Mouse (Mus musculus): ENCODE data around the gene Hoxa6. TPM values are rescaled to one million over a fixed set of nuclear protein-coding genes. Genes with fewer than 3 reads are reported as not detected.

The Hoxa6 gene
- total and polyA plus RNA-seq, 3 experiments = 0.58 to 2.2 (median 2.1) TPM

GRCm38 (mm10) chr6:52230516-52231165 is 22.1 kb upstream of the Hoxa6 start, which contains the start of gene Hoxa9:
TSS of gene Hoxa9 (minus strand) at chr6:52231089.
- TF ChIP-seq CHD2 (IDR thresholded peaks at IDR 0.05; ENCODE audit: low read length) (no peak), USF1 (IDR thresholded peaks at IDR 0.05; ENCODE audit: low read depth, low read length) (no peak), UBTF (IDR thresholded peaks at IDR 0.05; ENCODE audit: low read depth, low read length) (no peak), HCFC1 (IDR thresholded peaks at IDR 0.05; ENCODE audit: low read depth, low read length) (no peak), IRF4 (IDR thresholded peaks at IDR 0.05; ENCODE audit: low read depth, low read length) (no peak), SIN3A (IDR thresholded peaks at IDR 0.05; ENCODE audit: low read length) (no peak), E2F4 (IDR thresholded peaks at IDR 0.05; ENCODE audit: insufficient replicate concordance, low read depth, low read length) (no peak), POLR2AphosphoS2 (IDR thresholded peaks at IDR 0.05; ENCODE audit: low read depth, low read length) (no peak), CHD1 (IDR thresholded peaks at IDR 0.05; ENCODE audit: low read depth, low read length) (no peak), ELF1 (IDR thresholded peaks at IDR 0.05; ENCODE audit: low read depth, low read length) (no peak), MAX (IDR thresholded peaks at IDR 0.05; ENCODE audit: low read length) (no peak), KAT2A (IDR thresholded peaks at IDR 0.05; ENCODE audit: insufficient replicate concordance, low read length) (no peak), ZNF384 (IDR thresholded peaks at IDR 0.05; ENCODE audit: low read depth, low read length) (no peak), GABPA (IDR thresholded peaks at IDR 0.05; ENCODE audit: insufficient replicate concordance, low read depth, low read length) (no peak), MEF2A (IDR thresholded peaks at IDR 0.05; ENCODE audit: borderline replicate concordance, low read depth, low read length) (no peak), RCOR1 (conservative IDR thresholded peaks at IDR 0.05; ENCODE audit: low read depth, low read length) (no peak), NELFE (IDR thresholded peaks at IDR 0.05; ENCODE audit: low read depth, low read length) (no peak), MAZ (IDR thresholded peaks at IDR 0.05; ENCODE audit: low read depth, low read length) (no peak), JUN (IDR thresholded peaks at IDR 0.05; ENCODE audit: insufficient read depth, low read depth, low read length) (no peak), ZKSCAN1 (IDR thresholded peaks at IDR 0.05; ENCODE audit: borderline replicate concordance, low read depth, low read length) (no peak)
- peaks cover 11 to 68% of the 10 kb centered on the region in 2 experiments for H3K36me3 ChIP-seq (replicated peaks in 1 of 2; ENCODE audit: control insufficient read depth in 1 of 2, insufficient read depth in 1 of 2, low read length in 1 of 2)
- no peak within 1 kb of the TSS for H3K9ac ChIP-seq (ENCODE audit: insufficient read depth, low read depth)
- H3K4me1 ChIP-seq (ENCODE audit: control insufficient read depth in 1 of 2, insufficient read depth in 2 of 2) = no peaks in the 10 kb centered on the region
- no peak within 1 kb of the TSS for H3K4me2 ChIP-seq (ENCODE audit: insufficient read depth, low read depth, poor library complexity, severe bottlenecking)
- in situ Hi-C loops (cut with MboI; ENCODE audit: low pct_ligation_motif_present, low pct_unique_long_range_greater_than_20kb, low sequenced_read_pairs) (no loop called here), dilution Hi-C loops (cut with MboI; ENCODE audit: extremely low pct_ligation_motif_present, extremely low pct_unique_long_range_greater_than_20kb, low sequenced_read_pairs) (no loop called here)
- peaks cover 58% of the 10 kb centered on the region for H3K9me3 ChIP-seq (replicated peaks; ENCODE audit: low read length)
- H3K27ac ChIP-seq (ENCODE audit: insufficient read depth, low read depth) = no peak within 1 kb of the TSS
- no peak within 1 kb of the TSS for H3K4me3 ChIP-seq (replicated peaks in 1 of 3; ENCODE audit: low read depth in 2 of 3, low read length in 2 of 3, poor library complexity in 1 of 3)
- DNase-seq (ENCODE audit: extremely low read depth) = no peak
- H3K27me3 ChIP-seq (replicated peaks) = no peaks in the 10 kb centered on the region
- H3K79me2 ChIP-seq (replicated peaks; ENCODE audit: control insufficient read depth, extremely low read depth, insufficient read depth, poor library complexity, severe bottlenecking) = no peaks in the 10 kb centered on the region

Measured in CH12.LX (cell line).